Mouse (Mus musculus): ENCODE measurements at regions not wholly inside any gene's neighbourhood (a gene's known extent, or its start where the extent isn't known, plus 50 kb on each side); places are given as distances from the start of the nearest gene placed in this dataset.

- DNase-seq (ENCODE audit: low read depth, low spot score) = no peak
These were observed 65.1 kb upstream of the Ttc29 start for GRCm38 (mm10) chr8:78148006-78148405.

- no peak for DNase-seq (ENCODE audit: low read depth, low spot score)
These were observed 58.2 kb upstream of the Ttc29 start for GRCm38 (mm10) chr8:78154873-78155272.

GRCm38 (mm10) chr8:78162046-78162445, 51.1 kb upstream of the Ttc29 start:
- DNase-seq (ENCODE audit: low read depth, low spot score) = no peak

- no peak for DNase-seq (ENCODE audit: low read depth, low spot score)
These were observed 50.2 kb upstream of the Ttc29 start for GRCm38 (mm10) chr8:78162763-78163508.

Measured in telencephalon, adult 2 months (tissue).